Mouse (Mus musculus) MEL (cell line): Measurements from ENCODE around the gene Tekt4.

Experiments used
- CTCF ChIP-seq, 3 experiments: IDR thresholded peaks in 2 of 3; conservative IDR thresholded peaks in 1 of 3; 2 replicates each; pipeline ENCODE4 v1.5.1; 2011 to 2012; ENCODE audit warnings: low read length in 3 of 3, low read depth in 2 of 3, mild to moderate bottlenecking in 2 of 3, improper control_type of control experiment in 1 of 3, inconsistent platforms in 1 of 3, mixed read lengths in 1 of 3, moderate library complexity in 1 of 3; ENCODE audit not compliant: control insufficient read depth in 1 of 3, insufficient read depth in 1 of 3, poor library complexity in 1 of 3, severe bottlenecking in 1 of 3
- EP300 ChIP-seq, 2 experiments: IDR thresholded peaks; 2 replicates each; pipeline ENCODE4 v1.6.1; 2011; ENCODE audit warnings: improper control_type of control experiment in 2 of 2, low read length in 2 of 2, low read depth in 1 of 2, mild to moderate bottlenecking in 1 of 2
- POLR2A ChIP-seq, 2 experiments: IDR thresholded peaks; 2 replicates each; pipeline ENCODE4 v1.6.1; 2011 to 2012; ENCODE audit warnings: low read length in 2 of 2, mild to moderate bottlenecking in 2 of 2, control low read depth in 1 of 2, improper control_type of control experiment in 1 of 2, low read depth in 1 of 2, moderate library complexity in 1 of 2; ENCODE audit not compliant: control insufficient read depth in 1 of 2, insufficient read depth in 1 of 2, poor library complexity in 1 of 2
- USF2 ChIP-seq, 2 experiments: IDR thresholded peaks; 2 replicates each; pipeline ENCODE4 v1.6.1; 2011 to 2012; ENCODE audit warnings: improper control_type of control experiment in 2 of 2, low read length in 2 of 2, borderline replicate concordance in 1 of 2, inconsistent platforms in 1 of 2, low read depth in 1 of 2, mild to moderate bottlenecking in 1 of 2; ENCODE audit not compliant: insufficient read depth in 1 of 2
- ZNF384 ChIP-seq: IDR thresholded peaks from 2 replicates; pipeline ENCODE4 v1.6.1; 2012; ENCODE audit warnings: low read depth, mild to moderate bottlenecking, inconsistent platforms, low read length, improper control_type of control experiment

- TF ChIP-seq ZNF384 (no peak), EP300 (IDR thresholded peaks at IDR 0.05; ENCODE audit: low read depth in 1 of 2, low read length in 2 of 2) (no peak), POLR2A (IDR thresholded peaks at IDR 0.05; ENCODE audit: control insufficient read depth in 1 of 2, insufficient read depth in 1 of 2, low read depth in 1 of 2, low read length in 2 of 2, poor library complexity in 1 of 2) (no peak), CTCF (IDR thresholded peaks at IDR 0.05 in 2 of 3, conservative IDR thresholded peaks at IDR 0.05 in 1 of 3; ENCODE audit: control insufficient read depth in 1 of 3, insufficient read depth in 1 of 3, low read depth in 2 of 3, low read length in 3 of 3, poor library complexity in 1 of 3, severe bottlenecking in 1 of 3) (no peak), USF2 (IDR thresholded peaks at IDR 0.05; ENCODE audit: borderline replicate concordance in 1 of 2, insufficient read depth in 1 of 2, low read depth in 1 of 2, low read length in 2 of 2) (no peak)
These were observed 38.9 kb upstream of the Tekt4 start for GRCm38 (mm10) chr17:25415421-25415913.
